Mouse (Mus musculus) stomach, postnatal 0 days (tissue): ENCODE measurements around the gene Emc10. TPM values are rescaled to one million over a fixed set of nuclear protein-coding genes. Genes with fewer than 3 reads are reported as not detected.

Experiments
- ATAC-seq: fragments of 200-750 bp; cut with Nextera tagmentation; 2 replicates; pipeline ENCODE4 v1.8.0; 2017; ENCODE audit not compliant: low FRiP score, low TSS enrichment
- DNase-seq: peaks from one replicate; pipeline ENCODE4 v3.0.0-alpha.2; 2016; ENCODE audit warnings: low spot score
- H3K27ac ChIP-seq: fragments of 300-500 bp; sonication (generic); replicated peaks from 2 replicates; pipeline ENCODE4 v1.5.1; 2014; ENCODE audit warnings: mild to moderate bottlenecking, control low read depth
- H3K27me3 ChIP-seq: fragments of 300-500 bp; sonication (generic); 2 replicates; pipeline ENCODE4 v1.6.1; 2014; ENCODE audit warnings: low read length; ENCODE audit not compliant: control insufficient read depth, insufficient read depth
- H3K36me3 ChIP-seq: fragments of 300-500 bp; sonication (generic); 2 replicates; pipeline ENCODE4 v1.6.1; 2014; ENCODE audit warnings: low read length, mixed read lengths; ENCODE audit not compliant: control insufficient read depth, insufficient read depth
- H3K4me1 ChIP-seq: fragments of 300-500 bp; sonication (generic); replicated peaks from 2 replicates; pipeline ENCODE4 v1.6.1; 2014; ENCODE audit warnings: antibody characterized with exemption; ENCODE audit not compliant: control insufficient read depth, insufficient read depth
- H3K4me2 ChIP-seq: fragments of 300-500 bp; sonication (generic); replicated peaks from 2 replicates; pipeline ENCODE4 v1.6.1; 2014; ENCODE audit warnings: low read depth, mild to moderate bottlenecking, control low read depth, moderate library complexity
- H3K4me3 ChIP-seq: fragments of 300-500 bp; sonication (generic); 2 replicates; pipeline ENCODE4 v1.5.1; 2014; ENCODE audit warnings: low read depth, low read length, control low read depth
- H3K9ac ChIP-seq: fragments of 300-500 bp; sonication (generic); 2 replicates; pipeline ENCODE4 v1.6.1; 2014; ENCODE audit warnings: mild to moderate bottlenecking, low read length, control low read depth, mixed read lengths
- H3K9me3 ChIP-seq: fragments of 300-500 bp; sonication (generic); 2 replicates; pipeline ENCODE4 v1.6.1; 2016; ENCODE audit warnings: low read length; ENCODE audit not compliant: control insufficient read depth
- CTCF ChIP-seq: IDR thresholded peaks from 2 replicates; pipeline ENCODE4 v1.5.1; 2016; ENCODE audit warnings: antibody characterized with exemption, low read depth, mild to moderate bottlenecking, moderate library complexity
- EP300 ChIP-seq: optimal IDR thresholded peaks from 2 replicates; pipeline ENCODE3; 2016; ENCODE audit warnings: antibody characterized with exemption
- WGBS: fragments of 180-500 bp; shearing (Covaris S2); extraction: QIAGEN DNeasy Blood & Tissue Kit; methylation state at CpG from one replicate; pipeline ENCODE4 v1.1.7; 2014; 5-methylcytosine and 5-hydroxymethylcytosine counted together
- polyA plus RNA-seq: library from polyadenylated mRNA; unstranded; fragments of >200 nt; fragmentation: Nextera tagmentation; extraction: Ambion mirVana; gene quantifications from 2 replicates; pipeline ENCODE4 v1.2.1, GENCODE M21; 2015

The Emc10 gene
- polyA plus RNA-seq, 1 experiment from 2014 or later = 60.7 TPM

DNA sequence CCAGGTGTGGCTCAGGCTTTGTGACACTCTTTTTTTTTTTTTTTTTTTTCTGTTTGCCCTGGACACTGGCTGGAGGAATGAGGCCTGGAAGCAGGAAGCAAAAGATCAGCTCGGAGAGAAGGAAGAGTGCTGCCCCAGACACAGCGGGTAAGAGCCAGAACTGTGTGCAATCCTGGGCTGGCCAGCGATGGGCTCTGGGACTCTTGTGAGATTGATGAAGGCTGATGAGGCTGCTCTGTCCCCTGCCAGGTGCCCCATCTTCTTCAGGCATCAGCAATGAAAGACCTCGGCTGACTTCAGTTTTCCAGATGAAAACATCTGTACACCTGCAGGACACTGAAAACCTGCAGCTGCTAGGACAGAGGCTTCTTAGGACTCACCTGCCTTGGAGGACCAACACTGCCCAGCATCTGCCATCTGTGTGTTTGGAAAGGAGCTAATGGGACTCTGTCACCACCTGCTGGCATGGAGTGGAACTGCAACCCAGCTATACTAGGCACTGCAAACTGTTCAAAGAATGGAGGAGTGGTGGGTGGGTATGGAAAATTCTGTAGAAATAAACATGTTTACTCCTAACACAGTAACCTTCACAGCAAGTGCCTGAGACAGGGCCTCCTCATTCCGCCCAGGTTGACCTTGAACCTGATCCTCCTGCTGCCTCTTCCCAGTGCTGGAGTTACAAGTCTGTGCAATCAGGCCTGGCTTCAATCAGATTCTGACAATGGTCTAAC lies 11.3 kb downstream of the Emc10 start:
- no peak overlapping the region for H3K4me3 ChIP-seq
- ATAC-seq = peak; percentile 43
- no peak overlapping the region for H3K27ac ChIP-seq
- no peaks in the 10 kb centered on the region for H3K9me3 ChIP-seq
- H3K27me3 ChIP-seq = no peaks in the 10 kb centered on the region
- peaks cover 4% of the 10 kb centered on the region for H3K36me3 ChIP-seq
- peak; percentile 81 for DNase-seq
- H3K9ac ChIP-seq = no peak overlapping the region
- H3K4me2 ChIP-seq = no peak overlapping the region
- H3K4me1 ChIP-seq = no peaks in the 10 kb centered on the region
- TF ChIP-seq CTCF (peak; percentile 98), EP300 (no peak)
- WGBS = 31% methylated on average over 5 of the region's 5 CpGs

DNA sequence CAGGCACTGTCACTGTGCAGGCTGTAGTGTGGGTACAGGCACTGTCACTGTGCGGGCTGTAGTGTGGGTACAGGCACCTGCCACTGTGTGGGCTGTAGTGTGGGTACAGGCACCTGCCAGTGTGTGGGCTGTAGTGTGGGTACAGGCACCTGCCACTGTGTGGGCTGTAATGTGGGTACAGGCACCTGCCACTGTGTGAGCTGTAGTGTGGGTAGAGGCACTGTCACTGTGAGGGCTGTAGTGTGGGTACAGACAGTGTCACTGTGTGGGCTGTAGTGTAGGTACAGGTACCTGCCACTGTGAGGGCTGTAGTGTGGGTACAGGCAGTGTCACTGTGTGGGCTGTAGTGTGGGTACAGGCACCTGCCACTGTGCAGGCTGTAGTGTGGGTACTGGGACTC lies 12.2 kb downstream of the Emc10 start:
- Histone ChIP-seq H3K9ac (no peak overlapping the region), H3K36me3 (peaks cover 3% of the 10 kb centered on the region; the same call in 1 of the 2 replicates), H3K4me1 (no peaks in the 10 kb centered on the region), H3K27me3 (no peaks in the 10 kb centered on the region), H3K9me3 (no peaks in the 10 kb centered on the region), H3K4me3 (no peak overlapping the region), H3K27ac (no peak overlapping the region), H3K4me2 (no peak overlapping the region)
- TF ChIP-seq CTCF (no peak), EP300 (no peak)
- ATAC-seq = no peak
- no peak for DNase-seq
- 100% methylated on average over 1 of the region's 1 CpGs for WGBS

DNA sequence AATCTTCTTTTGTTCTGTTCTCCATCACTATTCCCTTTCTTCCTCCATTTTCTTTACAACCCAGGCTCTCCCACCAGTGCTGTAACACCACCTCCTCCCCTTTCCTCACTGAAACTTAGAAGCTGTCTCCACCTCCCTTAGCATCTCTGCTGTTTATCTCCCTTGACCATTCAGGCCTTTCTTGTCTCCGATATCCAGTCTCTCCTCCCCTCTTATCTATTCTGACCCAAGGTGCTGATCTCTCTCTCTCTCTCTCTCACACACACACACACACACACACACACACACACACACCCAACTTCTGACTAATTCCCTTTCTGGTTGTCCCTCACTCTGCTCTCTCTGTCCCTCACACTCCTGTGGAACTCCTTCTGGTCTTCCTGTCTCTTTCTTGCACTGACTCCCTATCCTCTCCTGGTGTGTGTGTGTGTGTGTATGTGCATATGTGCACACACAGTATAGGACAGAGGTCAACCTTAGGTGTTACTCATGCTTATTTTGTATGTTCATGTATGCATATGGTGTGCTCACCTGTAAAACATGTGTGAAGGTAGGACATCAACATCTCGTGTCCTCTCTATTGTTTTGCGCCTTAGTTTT lies 13.4 kb downstream of the Emc10 start:
- Histone ChIP-seq H3K4me3 (no peak overlapping the region), H3K27ac (no peak overlapping the region), H3K27me3 (no peaks in the 10 kb centered on the region), H3K4me1 (no peaks in the 10 kb centered on the region), H3K9ac (no peak overlapping the region), H3K36me3 (no peaks in the 10 kb centered on the region), H3K9me3 (no peaks in the 10 kb centered on the region), H3K4me2 (no peak overlapping the region)
- ATAC-seq (no peak), DNase-seq (no peak)
- 65% methylated on average over 3 of the region's 3 CpGs for WGBS
- TF ChIP-seq EP300 = no peak
- TF ChIP-seq CTCF = no peak

DNA sequence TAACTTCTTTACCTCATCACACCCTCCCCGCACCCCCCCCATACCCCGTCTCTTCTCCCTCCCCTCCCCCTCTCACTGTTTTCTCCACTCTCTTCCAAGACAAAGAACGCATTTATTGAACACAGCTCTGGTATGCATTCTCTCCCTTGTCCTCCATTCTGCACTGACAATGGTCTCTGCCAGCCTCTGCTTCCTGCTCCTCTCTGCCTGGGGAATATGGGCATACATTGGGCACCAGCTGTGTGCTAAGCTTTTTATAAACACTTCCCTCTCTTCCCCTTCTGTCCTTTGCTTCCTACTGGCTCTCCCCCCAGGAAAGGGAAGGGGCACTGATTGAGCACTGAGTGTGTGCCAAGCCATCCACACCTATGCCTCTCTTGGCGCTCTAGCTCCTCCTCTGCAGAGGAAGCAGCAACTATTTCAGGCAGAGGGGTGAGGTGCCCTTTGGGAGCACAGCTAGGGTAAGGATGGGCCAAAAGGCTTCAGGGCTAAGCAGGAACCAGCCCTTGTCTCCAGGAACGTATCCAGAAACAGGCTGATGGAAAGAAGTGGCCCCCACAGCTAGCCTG lies 21.2 kb downstream of the Emc10 start:
- WGBS = 31% methylated on average over 5 of the region's 5 CpGs
- no peak for DNase-seq
- H3K27ac ChIP-seq = no peak overlapping the region

DNA sequence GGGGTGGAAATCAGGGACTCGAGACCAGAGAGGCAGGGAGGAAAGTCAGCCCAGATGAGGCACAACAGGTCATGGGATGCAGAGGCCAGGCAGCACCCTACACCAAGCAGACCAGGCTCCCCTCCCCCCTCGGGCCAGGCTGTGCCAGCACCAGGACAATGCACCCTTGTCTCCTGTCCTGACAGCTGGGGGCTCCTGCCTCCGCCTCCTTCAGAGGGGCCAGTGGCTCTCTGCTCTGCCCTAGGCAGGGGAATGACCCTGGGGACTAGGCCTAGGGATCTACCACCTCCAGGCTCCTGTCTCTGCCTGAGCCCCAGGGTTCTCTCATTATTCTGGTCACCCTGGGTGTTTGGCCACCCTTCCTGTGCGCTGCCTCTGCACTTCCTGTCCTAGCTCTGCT lies 21.9 kb downstream of the Emc10 start:
- Histone ChIP-seq H3K4me2 (no peak overlapping the region), H3K9me3 (no peaks in the 10 kb centered on the region), H3K4me3 (no peak overlapping the region), H3K27ac (no peak overlapping the region), H3K27me3 (no peaks in the 10 kb centered on the region), H3K4me1 (no peaks in the 10 kb centered on the region), H3K9ac (no peak overlapping the region), H3K36me3 (no peaks in the 10 kb centered on the region)
- TF ChIP-seq EP300 (no peak), CTCF (no peak)
- DNase-seq = peak; percentile 47
- ATAC-seq = peak; percentile 45; the same call in 1 of the 2 replicates
- WGBS = 41% methylated on average over 4 of the region's 4 CpGs

More for the DNA sequence above, 21.2 kb downstream of the Emc10 start:
- H3K9ac ChIP-seq = no peak overlapping the region
- no peaks in the 10 kb centered on the region for H3K9me3 ChIP-seq
- ATAC-seq = no peak
- no peak overlapping the region for H3K4me2 ChIP-seq
- no peaks in the 10 kb centered on the region for H3K27me3 ChIP-seq
- H3K36me3 ChIP-seq = no peaks in the 10 kb centered on the region
- H3K4me1 ChIP-seq = no peaks in the 10 kb centered on the region
- TF ChIP-seq CTCF (no peak), EP300 (no peak)
- H3K4me3 ChIP-seq = no peak overlapping the region
